8 mouse cellular contexts compared by ENCODE assay signal in the genomic region with DNA sequence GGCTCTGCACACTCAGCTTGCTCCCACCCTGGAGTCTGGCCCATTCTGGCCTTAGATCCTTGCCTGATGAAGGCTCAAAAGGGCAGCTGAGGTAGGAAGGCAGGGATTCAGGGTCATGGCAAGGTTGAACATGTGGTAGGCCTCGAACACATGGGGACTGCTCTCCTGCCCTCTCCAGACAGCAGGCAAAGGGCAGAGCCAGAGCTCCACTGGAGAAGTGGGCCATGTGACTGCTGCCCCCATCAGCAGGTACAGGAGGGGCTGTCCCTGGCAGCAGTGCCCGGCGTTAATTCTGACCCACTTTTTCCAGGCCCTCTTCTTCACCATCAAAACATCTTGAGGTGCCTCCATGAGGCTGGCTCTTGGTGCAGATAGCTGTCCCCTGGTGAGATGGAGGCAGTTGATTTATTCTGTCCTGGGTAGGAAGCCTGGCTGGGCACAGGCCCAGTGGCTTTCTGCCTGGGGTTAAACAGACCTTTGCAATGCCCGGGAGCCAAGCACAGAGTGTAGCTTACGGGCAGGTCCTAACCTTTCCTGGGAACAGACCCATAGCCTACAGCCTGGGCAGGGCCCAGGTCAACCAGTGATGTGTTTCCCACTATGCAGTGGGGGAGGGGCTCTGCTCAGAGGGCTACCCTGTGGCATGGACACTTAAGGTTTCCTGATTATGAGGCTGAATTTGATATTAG. TPM values are rescaled to one million over a fixed set of nuclear protein-coding genes. Genes with fewer than 3 reads are reported as not detected.
DNase-seq lines count a peak whose midpoint lies in the region; ATAC-seq and TF ChIP-seq lines count a peak whose summit lies in the region.

No protein-coding gene starts in this region.

- no peaks in the 10 kb centered on the region for H3K9me3 ChIP-seq in E14TG2a.4 (ENCODE audit: low read length)
- H3K9me3 ChIP-seq in forebrain, embryonic 10.5 days: no peaks in the 10 kb centered on the region
- no peaks in the 10 kb centered on the region for H3K9me3 ChIP-seq in limb, embryonic 10.5 days (replicated peaks)
- no peaks in the 10 kb centered on the region for H3K9me3 ChIP-seq in stomach, embryonic 14.5 days (ENCODE audit: control insufficient read depth, low read depth, low read length)

- no peak for TF ChIP-seq CTCF in gastrocnemius, adult 2 months (IDR thresholded peaks at IDR 0.05)
- no peak for TF ChIP-seq CTCF in E14TG2a.4 (conservative IDR thresholded peaks at IDR 0.05; ENCODE audit: low read length)

- no peak overlapping the region for H3K9ac ChIP-seq in stomach, embryonic 14.5 days (replicated peaks; ENCODE audit: low read depth, low read length)

- peaks cover 74% of the 10 kb centered on the region for H3K4me1 ChIP-seq in E14TG2a.4 (replicated peaks; ENCODE audit: low read depth, low read length)
- peaks cover 56% of the 10 kb centered on the region for H3K4me1 ChIP-seq in forebrain, embryonic 10.5 days
- peaks cover 34% of the 10 kb centered on the region for H3K4me1 ChIP-seq in limb, embryonic 10.5 days
- H3K4me1 ChIP-seq in stomach, embryonic 14.5 days (ENCODE audit: control insufficient read depth, insufficient read depth, low read length): peaks cover 17% of the 10 kb centered on the region

- 84% methylated on average over 5 of the region's 5 CpGs for WGBS in forebrain, embryonic 10.5 days
- 80% methylated on average over 5 of the region's 5 CpGs for WGBS in limb, embryonic 10.5 days
- WGBS in stomach, embryonic 14.5 days: 77% methylated on average over 5 of the region's 5 CpGs

- no peak overlapping the region; the same call in 1 of the 2 replicates for H3K4me2 ChIP-seq in stomach, embryonic 14.5 days (replicated peaks; ENCODE audit: low read depth, low read length)

- H3K27ac ChIP-seq in gastrocnemius, adult 2 months: peak overlapping the region; percentile 100
- peak overlapping the region; percentile 98 for H3K27ac ChIP-seq in forebrain, embryonic 10.5 days
- no peak overlapping the region; the same call in 1 of the 2 replicates for H3K27ac ChIP-seq in limb, embryonic 10.5 days
- H3K27ac ChIP-seq in stomach, embryonic 14.5 days (ENCODE audit: low read length): no peak overlapping the region

- ATAC-seq in stomach, embryonic 14.5 days (ENCODE audit: insufficient number of reproducible peaks, insufficient read depth, low FRiP score, low read depth): no peak

- H3K36me3 ChIP-seq in E14TG2a.4 (ENCODE audit: insufficient read depth, low read length): peaks cover 65% of the 10 kb centered on the region
- peaks cover 57% of the 10 kb centered on the region for H3K36me3 ChIP-seq in forebrain, embryonic 10.5 days (replicated peaks)
- peaks cover 56% of the 10 kb centered on the region for H3K36me3 ChIP-seq in limb, embryonic 10.5 days
- peaks cover 32% of the 10 kb centered on the region for H3K36me3 ChIP-seq in stomach, embryonic 14.5 days (ENCODE audit: control insufficient read depth, insufficient read depth, low read length)

- H3K4me3 ChIP-seq in gastrocnemius, adult 2 months: peak overlapping the region; percentile 92
- peak overlapping the region; percentile 96 for H3K4me3 ChIP-seq in E14TG2a.4 (replicated peaks; ENCODE audit: low read length)
- H3K4me3 ChIP-seq in forebrain, embryonic 10.5 days: peak overlapping the region; percentile 86
- peak overlapping the region; percentile 86 for H3K4me3 ChIP-seq in limb, embryonic 10.5 days
- peak overlapping the region; percentile 89; the same call in 1 of the 2 replicates for H3K4me3 ChIP-seq in stomach, embryonic 14.5 days (ENCODE audit: low read depth, low read length)

- peak; percentile 88 for DNase-seq in gastrocnemius, adult 2 months
- DNase-seq in gastrocnemius, postnatal 10 days: no peak
- no peak for DNase-seq in forebrain, embryonic 10.5 days (ENCODE audit: extremely low spot score, low spot score)
- no peak for DNase-seq in limb, embryonic 10.5 days (ENCODE audit: low spot score)
- no peak for DNase-seq in embryo, embryonic 10 days (ENCODE audit: low spot score)
- no peak for DNase-seq in layer of hippocampus, postnatal 14 days (ENCODE audit: low spot score in 2 of 2)

- intact Hi-C loops in gastrocnemius, adult 2 months (cut with DNase I): no loop called here

- no peaks in the 10 kb centered on the region for H3K27me3 ChIP-seq in E14TG2a.4 (ENCODE audit: insufficient read depth, low read length)
- no peaks in the 10 kb centered on the region for H3K27me3 ChIP-seq in forebrain, embryonic 10.5 days (ENCODE audit: poor library complexity, severe bottlenecking)
- H3K27me3 ChIP-seq in limb, embryonic 10.5 days (ENCODE audit: low read depth, poor library complexity, severe bottlenecking): no peaks in the 10 kb centered on the region
- no peaks in the 10 kb centered on the region for H3K27me3 ChIP-seq in stomach, embryonic 14.5 days (ENCODE audit: control insufficient read depth, insufficient read depth, low read length)

RNA-seq across cellular contexts. Expression of gene Bsg, which starts 2.3 kb away (rescaled TPM):
- total RNA-seq in gastrocnemius, adult 2 months (2021): 100 to 1,000 TPM; 650 to 652 TPM
- 100 to 1,000 TPM; 420 to 439 TPM for total RNA-seq in gastrocnemius, postnatal 10 days (2021)
- polyA plus RNA-seq in forebrain, embryonic 10.5 days (2016; fragmentation: Nextera tagmentation; extraction: Ambion mirVana): 598 and 623 TPM in 2 replicates
- polyA plus RNA-seq in limb, embryonic 10.5 days (2016; fragmentation: Nextera tagmentation; extraction: Ambion mirVana): 642 and 664 TPM in 2 replicates
- 871 and 937 TPM in 2 replicates for polyA plus RNA-seq in stomach, embryonic 14.5 days (2014; fragmentation: Nextera tagmentation; extraction: Ambion mirVana)
- total RNA-seq in layer of hippocampus, postnatal 14 days (2021): 100 to 1,000 TPM; 695 to 807 TPM

RNA-seq across cellular contexts. Expression of gene Hcn2, which starts 9.9 kb away (rescaled TPM):
- under 1 TPM; 0.47 to 0.84 TPM for total RNA-seq in gastrocnemius, adult 2 months (2021)
- under 1 TPM; 0.86 to 0.96 TPM for total RNA-seq in gastrocnemius, postnatal 10 days (2021)
- 0.06 TPM in 1 of 2 replicates, not detected in the other for polyA plus RNA-seq in forebrain, embryonic 10.5 days (2016; fragmentation: Nextera tagmentation; extraction: Ambion mirVana)
- 0.04 TPM in 1 of 2 replicates, not detected in the other for polyA plus RNA-seq in limb, embryonic 10.5 days (2016; fragmentation: Nextera tagmentation; extraction: Ambion mirVana)
- 0.10 and 0.25 TPM in 2 replicates for polyA plus RNA-seq in stomach, embryonic 14.5 days (2014; fragmentation: Nextera tagmentation; extraction: Ambion mirVana)
- total RNA-seq in layer of hippocampus, postnatal 14 days (2021): 10 to 100 TPM; 89.2 to 96.6 TPM

RNA-seq across cellular contexts. Expression of gene Gzmm, which starts 17.7 kb away (rescaled TPM):
- total RNA-seq in gastrocnemius, adult 2 months (2021): 1 to 10 TPM; 7.2 to 9.8 TPM
- total RNA-seq in gastrocnemius, postnatal 10 days (2021): 1 to 10 TPM; 2.3 to 2.7 TPM
- 0.84 and 1.0 TPM in 2 replicates for polyA plus RNA-seq in forebrain, embryonic 10.5 days (2016; fragmentation: Nextera tagmentation; extraction: Ambion mirVana)
- 0.76 and 0.94 TPM in 2 replicates for polyA plus RNA-seq in limb, embryonic 10.5 days (2016; fragmentation: Nextera tagmentation; extraction: Ambion mirVana)
- polyA plus RNA-seq in stomach, embryonic 14.5 days (2014; fragmentation: Nextera tagmentation; extraction: Ambion mirVana): 1.0 and 1.6 TPM in 2 replicates
- 1 to 10 TPM; 1.7 to 1.9 TPM for total RNA-seq in layer of hippocampus, postnatal 14 days (2021)

RNA-seq across cellular contexts. Expression of gene Cdc34, which starts 24.6 kb away (rescaled TPM):
- total RNA-seq in gastrocnemius, adult 2 months (2021): 100 to 1,000 TPM; 366 to 415 TPM
- 100 to 1,000 TPM; 265 to 287 TPM for total RNA-seq in gastrocnemius, postnatal 10 days (2021)
- polyA plus RNA-seq in forebrain, embryonic 10.5 days (2016; fragmentation: Nextera tagmentation; extraction: Ambion mirVana): 253 and 264 TPM in 2 replicates
- 209 and 259 TPM in 2 replicates for polyA plus RNA-seq in limb, embryonic 10.5 days (2016; fragmentation: Nextera tagmentation; extraction: Ambion mirVana)
- 88.7 and 93.6 TPM in 2 replicates for polyA plus RNA-seq in stomach, embryonic 14.5 days (2014; fragmentation: Nextera tagmentation; extraction: Ambion mirVana)
- 10 to 100 TPM; 60.9 to 68.5 TPM for total RNA-seq in layer of hippocampus, postnatal 14 days (2021)

RNA-seq across cellular contexts. Expression of gene Tpgs1, which starts 37.4 kb away (rescaled TPM):
- total RNA-seq in gastrocnemius, adult 2 months (2021): 10 to 100 TPM; 18.4 to 19.2 TPM
- total RNA-seq in gastrocnemius, postnatal 10 days (2021): 10 to 100 TPM; 18.3 to 18.7 TPM
- 59.7 and 63.8 TPM in 2 replicates for polyA plus RNA-seq in forebrain, embryonic 10.5 days (2016; fragmentation: Nextera tagmentation; extraction: Ambion mirVana)
- polyA plus RNA-seq in limb, embryonic 10.5 days (2016; fragmentation: Nextera tagmentation; extraction: Ambion mirVana): 68.0 and 73.0 TPM in 2 replicates
- polyA plus RNA-seq in stomach, embryonic 14.5 days (2014; fragmentation: Nextera tagmentation; extraction: Ambion mirVana): 64.5 and 64.8 TPM in 2 replicates
- total RNA-seq in layer of hippocampus, postnatal 14 days (2021): 10 to 100 TPM; 72.3 to 73.2 TPM

Comparison
In these comparisons a context has a peak if more than half of its experiments do, and no peak if none do; other contexts are left out.
1. H3K27ac ChIP-seq: peak in gastrocnemius, adult 2 months (single experiment) and forebrain, embryonic 10.5 days (single experiment); none in limb, embryonic 10.5 days (single experiment) and stomach, embryonic 14.5 days (single experiment).
2. RNA of gene Hcn2, which starts 9.9 kb away (total RNA-seq): 89.2 to 96.6 TPM in layer of hippocampus, postnatal 14 days; 0.86 to 0.96 TPM in gastrocnemius, postnatal 10 days and 0.47 to 0.84 TPM in gastrocnemius, adult 2 months; every median in the first group is over 10 times any median in the second.
3. Peak in every context shown above with its lines, with median percentiles within 50 percentile points of each other: H3K4me3 ChIP-seq.